Comparison of ENCODE assay signal across 19 mouse cellular contexts in genomic region chr8:109889211-109889610, GRCm38 (mm10). TPM values are rescaled to one million over a fixed set of nuclear protein-coding genes. Genes with fewer than 3 reads are reported as not detected.
A peak's percentile ranks its signal among the peaks of the same experiment; 100 is the strongest.
DNase-seq lines count a peak whose midpoint lies in the region; ATAC-seq and TF ChIP-seq lines count a peak whose summit lies in the region.
"Had no signal": no experiment of that assay in that cellular context is flagged by ENCODE, and none has a peak within 500 bp of the region (broad histone marks: within the 10 kb centered on the region; RNA-seq: fewer than 3 reads in every experiment).

No protein-coding gene starts in this region.

- no peak overlapping the region for H3K4me2 ChIP-seq in intestine, postnatal 0 days (replicated peaks; ENCODE audit: low read depth)
- H3K4me2 ChIP-seq: embryonic facial prominence, embryonic 12.5 days; forebrain, embryonic 13.5 days; forebrain, embryonic 15.5 days had no signal

- no peak overlapping the region for H3K9ac ChIP-seq in intestine, postnatal 0 days (ENCODE audit: low read depth, low read length)
- H3K9ac ChIP-seq: embryonic facial prominence, embryonic 12.5 days; forebrain, embryonic 13.5 days; forebrain, embryonic 15.5 days; forebrain, postnatal 0 days had no signal

- no peak for TF ChIP-seq CTCF in kidney, adult 2 months (conservative IDR thresholded peaks at IDR 0.05; ENCODE audit: insufficient read depth, insufficient read length, low read depth, low read length)
- no peak for TF ChIP-seq CTCF in intestine, postnatal 0 days (IDR thresholded peaks at IDR 0.05; ENCODE audit: low read depth)

- no peaks in the 10 kb centered on the region for H3K36me3 ChIP-seq in kidney, adult 2 months (ENCODE audit: control insufficient read depth, insufficient read depth, low read length)
- peaks cover 7% of the 10 kb centered on the region; the same call in 1 of the 2 replicates for H3K36me3 ChIP-seq in intestine, postnatal 0 days (ENCODE audit: control insufficient read depth, insufficient read depth)
- H3K36me3 ChIP-seq: forebrain, embryonic 15.5 days had no signal

- H3K27ac ChIP-seq in kidney, adult 2 months (ENCODE audit: insufficient read depth, low read depth, low read length) = no peak overlapping the region
- H3K27ac ChIP-seq in intestine, postnatal 0 days (ENCODE audit: low read depth, low read length) = 0 out of 2 replicates have a peak overlapping the region, but pooled peaks have one; percentile 35
- H3K27ac ChIP-seq: embryonic facial prominence, embryonic 10.5 days; embryonic facial prominence, embryonic 12.5 days; forebrain, embryonic 13.5 days; forebrain, embryonic 15.5 days had no signal

- no peaks in the 10 kb centered on the region for H3K27me3 ChIP-seq in kidney, adult 2 months (replicated peaks; ENCODE audit: control insufficient read depth, insufficient read depth, low read length)
- H3K27me3 ChIP-seq in intestine, postnatal 0 days (replicated peaks; ENCODE audit: control insufficient read depth, insufficient read depth, low read length) = no peaks in the 10 kb centered on the region
- H3K27me3 ChIP-seq: embryonic facial prominence, embryonic 12.5 days; forebrain, embryonic 13.5 days; forebrain, embryonic 15.5 days had no signal

- H3K4me3 ChIP-seq in kidney, adult 2 months (ENCODE audit: insufficient read depth, low read depth, low read length) = no peak overlapping the region
- H3K4me3 ChIP-seq in intestine, postnatal 0 days (ENCODE audit: low read depth, low read length) = no peak overlapping the region
- H3K4me3 ChIP-seq: embryonic facial prominence, embryonic 10.5 days; embryonic facial prominence, embryonic 12.5 days; forebrain, embryonic 13.5 days; forebrain, embryonic 15.5 days had no signal

- ATAC-seq in intestine, postnatal 0 days = peak; percentile 68
- ATAC-seq: activated CD4-positive, CD25-positive, alpha-beta regulatory T cell, adult 4 months; forebrain, embryonic 13.5 days; forebrain, embryonic 15.5 days; forebrain, postnatal 0 days had no signal

- 89% methylated on average over 1 of the region's 1 CpGs for WGBS in kidney, adult 2 months
- WGBS in intestine, postnatal 0 days = 96% methylated on average over 1 of the region's 1 CpGs

- DNase-seq in kidney, adult 2 months = peak; percentile 8
- no peak for DNase-seq in kidney, adult 8-10 months
- DNase-seq in R1 (ENCODE audit: low read depth, low spot score) = peak; percentile 15
- DNase-seq in cerebellum, adult 8-10 months = no peak
- DNase-seq in frontal cortex, postnatal 25 days (ENCODE audit: low spot score in 2 of 2) = no peak
- DNase-seq: adrenal gland, adult 8-10 months; adrenal gland, postnatal 14 days; adrenal gland, postnatal 36 days; cerebellum, adult 11-12 months; cerebellum, adult 2 months; cerebellum, postnatal 10 days; cerebellum, postnatal 25 days; forebrain, postnatal 0 days had no signal

- no peak for TF ChIP-seq POLR2A in kidney, adult 2 months (IDR thresholded peaks at IDR 0.05; ENCODE audit: low read depth, low read length)

- no peaks in the 10 kb centered on the region for H3K4me1 ChIP-seq in kidney, adult 2 months (ENCODE audit: control insufficient read depth, insufficient read depth, low read length)
- H3K4me1 ChIP-seq in intestine, postnatal 0 days (replicated peaks; ENCODE audit: control insufficient read depth, insufficient read depth, low read length) = no peaks in the 10 kb centered on the region
- H3K4me1 ChIP-seq: embryonic facial prominence, embryonic 10.5 days; embryonic facial prominence, embryonic 12.5 days; forebrain, embryonic 13.5 days; forebrain, embryonic 15.5 days had no signal

- H3K9me3 ChIP-seq in intestine, postnatal 0 days (ENCODE audit: control insufficient read depth) = 0 out of 2 replicates have a peak, but pooled peaks cover 3% of the 10 kb centered on the region
- H3K9me3 ChIP-seq: embryonic facial prominence, embryonic 10.5 days; embryonic facial prominence, embryonic 12.5 days; forebrain, embryonic 13.5 days; forebrain, embryonic 15.5 days had no signal

RNA-seq across cellular contexts. Expression of gene Phlpp2, which starts 20.9 kb away (rescaled TPM):
- polyA plus RNA-seq in kidney, adult 2 months (2012; rRNA removed) = 6.5 and 6.9 TPM in 2 replicates
- polyA plus RNA-seq in intestine, postnatal 0 days (2015; fragmentation: Nextera tagmentation; extraction: Ambion mirVana) = 3.1 and 4.1 TPM in 2 replicates

Comparison
In these comparisons a context has a peak if more than half of its experiments do, and no peak if none do; other contexts are left out.
1. DNase-seq: peak in kidney, adult 2 months (single experiment) and R1 (single experiment); none in kidney, adult 8-10 months (0 of 2), cerebellum, adult 8-10 months (single experiment) and frontal cortex, postnatal 25 days (0 of 2).